Mouse (Mus musculus) bone marrow, adult 2 months (tissue): ENCODE results near the gene Hnrnpa3.

Source experiments
- CTCF ChIP-seq: fragments of 200-500 bp; IDR thresholded peaks from 2 replicates; pipeline ENCODE4 v1.5.1; 2011; ENCODE audit warnings: low read length, control low read depth; ENCODE audit not compliant: control insufficient read depth, insufficient read depth
- POLR2A ChIP-seq: fragments of 200-500 bp; IDR thresholded peaks from 2 replicates; pipeline ENCODE4 v1.6.1; 2011; ENCODE audit warnings: low read depth, mild to moderate bottlenecking, control low read depth, low read length, borderline replicate concordance; ENCODE audit not compliant: control insufficient read depth

DNA sequence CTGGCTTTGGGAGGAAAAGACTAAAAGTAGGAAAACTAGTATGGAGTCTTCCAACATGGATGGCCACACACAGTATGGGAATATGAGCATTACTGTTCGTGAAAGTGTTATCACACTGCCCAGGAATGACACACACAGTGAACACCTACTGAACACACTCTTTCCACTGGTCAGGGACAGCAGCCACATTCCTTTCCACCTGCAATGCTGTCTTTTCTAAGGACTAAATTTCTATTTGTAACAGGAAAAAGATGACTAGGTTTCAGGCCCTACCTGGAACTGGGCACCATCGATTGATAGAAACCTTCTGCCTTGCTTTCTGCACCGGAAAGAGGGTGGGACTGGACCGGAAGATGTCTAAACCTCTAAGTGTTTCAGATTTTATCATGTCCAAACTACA is 31.6 kb downstream of the Hnrnpa3 start:
- TF ChIP-seq POLR2A (no peak), CTCF (no peak)
